Mouse (Mus musculus) gastrocnemius, adult 2 months (tissue): Measurements from ENCODE around the gene Sae1. TPM values are rescaled to one million over a fixed set of nuclear protein-coding genes. Genes with fewer than 3 reads are reported as not detected.

Experiments used
- DNase-seq: peaks from one replicate; pipeline ENCODE4 v3.0.0; 2022
- H3K27ac ChIP-seq: fragments of 200-600 bp; 2 replicates; pipeline ENCODE4 v1.8.1; 2022; ENCODE audit warnings: mild to moderate bottlenecking
- H3K4me3 ChIP-seq: fragments of 200-600 bp; 2 replicates; pipeline ENCODE4 v1.8.1; 2022; ENCODE audit warnings: mild to moderate bottlenecking, moderate library complexity
- CTCF ChIP-seq: fragments of 200-600 bp; IDR thresholded peaks from 2 replicates; pipeline ENCODE4 v1.8.1; 2022; ENCODE audit warnings: antibody characterized with exemption, mild to moderate bottlenecking, moderate library complexity
- intact Hi-C: fragments of 180-260 bp; cut with DNase I; formaldehyde crosslinking; loops from one replicate; pipeline ENCODE4 v1.15.1; 2025
- total RNA-seq, 2 experiments: library from RNA; stranded (reverse); gene quantifications; 2 replicates each; pipeline ENCODE4 v1.2.3; 2021

Sae1 gene
- total RNA-seq, 2 experiments from 2014 or later, result 21.6 to 34.8 TPM

- DNase-seq, result peak; percentile 95
- TF ChIP-seq CTCF, result peak; percentile 93
- H3K4me3 ChIP-seq, result peak overlapping the region; percentile 80
- H3K27ac ChIP-seq, result peak overlapping the region; percentile 95
- intact Hi-C loops, result loop anchor here (1.0 to 10.0 kb wide), 5 partner anchors 18 to 322 kb away; no protein-coding TSS in a partner anchor
Measured at GRCm38 (mm10) chr7:16294837-16295236, 92.8 kb downstream of the Sae1 start.

GRCm38 (mm10) chr7:16294346-16294745, 93.3 kb downstream of the Sae1 start:
- DNase-seq, result no peak
- H3K4me3 ChIP-seq, result peak overlapping the region; percentile 80; the same call in 1 of the 2 replicates
- peak overlapping the region; percentile 95 for H3K27ac ChIP-seq
- no peak for TF ChIP-seq CTCF
- intact Hi-C loops, result loop anchor here (1.0 to 10.0 kb wide), 3 partner anchors 32 to 170 kb away; no protein-coding TSS in a partner anchor

- TF ChIP-seq CTCF, result no peak
- intact Hi-C loops, result no loop called here
- Histone ChIP-seq H3K4me3 (no peak overlapping the region), H3K27ac (no peak overlapping the region)
- no peak for DNase-seq
Measured at GRCm38 (mm10) chr7:16287791-16288190, 99.8 kb downstream of the Sae1 start.

- H3K27ac ChIP-seq, result peak overlapping the region; percentile 99
- H3K4me3 ChIP-seq, result peak overlapping the region; percentile 83
- DNase-seq, result no peak
- TF ChIP-seq CTCF, result no peak
- intact Hi-C loops, result no loop called here
Measured at GRCm38 (mm10) chr7:16287016-16287415, 100.6 kb downstream of the Sae1 start.

- Histone ChIP-seq H3K27ac (peak within 1 kb of the TSS; percentile 99), H3K4me3 (peak within 1 kb of the TSS; percentile 83)
- DNase-seq, result peak; percentile 100
- intact Hi-C loops, result no loop called here
- TF ChIP-seq CTCF, result no peak
Measured at GRCm38 (mm10) chr7:16286026-16286961, 101.3 kb downstream of the Sae1 start, which contains the start of gene Ccdc9. Ccdc9 (minus strand) TSS chr7:16286795.

GRCm38 (mm10) chr7:16285450-16286025, 102.1 kb downstream of the Sae1 start:
- DNase-seq, result peak; percentile 84
- H3K4me3 ChIP-seq, result peak overlapping the region; percentile 83
- TF ChIP-seq CTCF, result no peak
- H3K27ac ChIP-seq, result peak overlapping the region; percentile 99
- intact Hi-C loops, result no loop called here

- no peak for DNase-seq
- TF ChIP-seq CTCF, result no peak
- H3K27ac ChIP-seq, result peak overlapping the region; percentile 99
- intact Hi-C loops, result no loop called here
- H3K4me3 ChIP-seq, result peak overlapping the region; percentile 83
Measured at GRCm38 (mm10) chr7:16284904-16285303, 102.7 kb downstream of the Sae1 start.

- no peak for TF ChIP-seq CTCF
- intact Hi-C loops, result no loop called here
Measured at GRCm38 (mm10) chr7:16284001-16284400, 103.6 kb downstream of the Sae1 start.

GRCm38 (mm10) chr7:16282334-16282733, 105.3 kb downstream of the Sae1 start:
- no peak overlapping the region for H3K27ac ChIP-seq
- H3K4me3 ChIP-seq, result no peak overlapping the region
- DNase-seq, result no peak
- no peak for TF ChIP-seq CTCF
- intact Hi-C loops, result no loop called here

More at GRCm38 (mm10) chr7:16284001-16284400, 103.6 kb downstream of the Sae1 start:
- no peak for DNase-seq
- Histone ChIP-seq H3K27ac (no peak overlapping the region), H3K4me3 (no peak overlapping the region)

GRCm38 (mm10) chr7:16280721-16281120, 106.9 kb downstream of the Sae1 start:
- DNase-seq, result no peak
- intact Hi-C loops, result no loop called here
- no peak overlapping the region for H3K4me3 ChIP-seq
- no peak for TF ChIP-seq CTCF
- H3K27ac ChIP-seq, result no peak overlapping the region

GRCm38 (mm10) chr7:16274922-16275890, 112.4 kb downstream of the Sae1 start:
- H3K27ac ChIP-seq, result no peak overlapping the region
- no peak for TF ChIP-seq CTCF
- intact Hi-C loops, result no loop called here
- DNase-seq, result no peak
- no peak overlapping the region for H3K4me3 ChIP-seq

- Histone ChIP-seq H3K4me3 (peak overlapping the region; percentile 88), H3K27ac (peak overlapping the region; percentile 83)
- peak; percentile 62 for DNase-seq
- no peak for TF ChIP-seq CTCF
- intact Hi-C loops, result no loop called here
Measured at GRCm38 (mm10) chr7:16273766-16274140, 113.9 kb downstream of the Sae1 start.
